Mouse (Mus musculus) cerebellum, adult 11 months (tissue): ENCODE data around the gene Gstp1.
"Not testable (repeated sequence)": the region's sequence is repeated elsewhere in the genome, so short reads cannot be mapped to it uniquely, and the experiment has no call there.

ENCODE experiments used
- DNase-seq: peaks from one replicate; pipeline ENCODE4 v3.0.0; 2022

Gstp1 gene

DNA sequence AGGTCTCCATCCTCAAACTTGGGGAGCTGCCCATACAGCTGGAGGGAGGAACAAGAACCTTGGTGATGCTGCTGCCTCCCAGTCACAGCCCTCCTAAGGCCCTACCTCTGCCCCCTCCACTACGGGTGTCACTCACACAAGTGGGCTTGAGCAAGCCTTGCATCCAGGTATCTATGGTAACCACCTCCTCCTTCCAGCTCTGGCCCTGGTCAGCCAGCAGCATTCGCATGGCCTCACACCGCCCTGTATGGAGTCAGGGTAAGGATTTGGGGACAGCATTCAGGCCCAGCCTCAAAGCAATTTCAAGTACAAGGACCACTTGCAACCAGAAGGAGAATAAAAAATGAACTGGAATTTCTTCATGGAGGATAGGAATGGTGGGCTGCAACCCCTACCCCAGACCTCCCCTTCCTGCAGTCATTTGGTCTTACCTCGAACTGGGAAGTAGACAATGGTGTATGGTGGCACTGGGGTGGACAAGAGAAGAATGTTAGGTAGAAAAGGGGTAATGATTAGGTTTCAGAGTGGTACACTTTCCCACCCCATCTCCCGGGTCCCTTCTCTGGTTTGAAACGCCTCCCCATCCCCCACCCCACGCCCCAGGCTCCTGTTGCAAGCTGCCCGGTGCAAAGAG, 514 bp downstream of the Gstp1 start:
- DNase-seq = not testable (repeated sequence)

DNA sequence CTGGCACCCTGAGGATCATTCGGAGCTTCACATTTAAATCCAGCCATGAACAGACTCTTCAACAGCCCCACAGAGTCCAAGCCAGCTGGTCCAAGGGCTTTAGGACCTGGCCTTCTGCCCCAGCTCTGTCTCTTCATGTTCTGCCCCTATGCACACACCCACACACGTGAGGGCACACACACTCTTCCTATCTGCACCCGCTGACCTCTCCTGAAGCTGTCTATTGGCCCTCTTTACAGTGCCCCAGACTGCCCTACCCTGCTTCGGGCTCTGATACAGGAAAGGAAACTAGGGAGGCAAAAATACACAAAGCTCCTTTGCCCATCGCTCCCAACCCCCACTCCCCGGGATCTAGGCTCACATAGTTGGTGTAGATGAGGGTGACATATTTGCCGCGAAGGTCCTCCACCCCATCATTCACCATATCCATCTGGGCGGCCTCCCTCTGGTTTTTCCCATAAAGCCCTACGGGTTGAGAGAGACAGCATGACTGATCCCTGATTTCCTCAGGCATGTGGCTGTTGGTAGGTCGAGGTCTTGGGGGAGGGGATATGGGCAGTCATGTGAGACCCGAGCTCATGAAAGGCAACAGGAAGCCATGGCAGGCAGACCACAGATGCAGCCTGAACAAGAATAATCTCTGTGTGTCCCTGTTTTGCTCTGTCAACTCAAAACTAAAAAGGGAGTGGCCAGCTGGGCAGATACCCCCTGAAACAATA, 1.3 kb downstream of the Gstp1 start:
- no peak for DNase-seq

DNA sequence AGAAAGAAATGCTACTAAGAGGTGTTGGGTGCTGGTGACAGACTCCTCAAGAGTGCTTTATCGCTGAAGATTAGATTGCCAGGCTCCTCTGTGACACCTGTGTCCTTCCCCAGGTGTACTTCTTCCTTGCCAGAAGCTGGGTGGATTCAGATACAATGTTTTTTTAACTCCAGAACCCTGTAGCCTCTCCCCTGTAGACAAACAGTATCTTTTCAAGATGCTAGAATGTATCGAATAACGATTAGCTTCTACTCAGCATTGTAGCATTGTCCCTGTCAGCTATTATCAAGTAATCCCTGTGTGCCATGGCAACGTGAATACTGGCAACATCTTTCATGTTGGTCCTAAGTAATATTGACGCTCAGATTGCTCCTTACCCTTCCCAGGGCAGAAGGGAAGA, 4.0 kb downstream of the Gstp1 start:
- DNase-seq = no peak

DNA sequence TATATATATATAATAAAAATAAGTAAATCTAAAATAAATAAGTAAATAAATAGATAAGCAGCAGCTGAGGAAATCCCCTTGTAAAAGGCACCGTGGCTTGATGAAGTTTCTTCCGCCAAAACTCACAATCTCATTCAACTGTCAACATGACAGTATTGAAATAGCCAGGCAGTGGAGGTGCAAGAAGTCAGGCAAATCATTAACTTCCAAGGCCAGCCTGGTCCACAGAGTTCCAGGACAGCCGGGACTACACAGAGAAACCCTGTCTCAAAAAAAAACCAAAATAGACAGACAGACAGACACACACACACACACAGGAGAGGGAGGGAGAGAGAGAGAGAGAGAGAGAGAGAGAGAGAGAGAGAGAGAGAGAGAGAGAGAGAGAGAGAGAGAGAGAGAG, 4.5 kb downstream of the Gstp1 start:
- DNase-seq = no peak

DNA sequence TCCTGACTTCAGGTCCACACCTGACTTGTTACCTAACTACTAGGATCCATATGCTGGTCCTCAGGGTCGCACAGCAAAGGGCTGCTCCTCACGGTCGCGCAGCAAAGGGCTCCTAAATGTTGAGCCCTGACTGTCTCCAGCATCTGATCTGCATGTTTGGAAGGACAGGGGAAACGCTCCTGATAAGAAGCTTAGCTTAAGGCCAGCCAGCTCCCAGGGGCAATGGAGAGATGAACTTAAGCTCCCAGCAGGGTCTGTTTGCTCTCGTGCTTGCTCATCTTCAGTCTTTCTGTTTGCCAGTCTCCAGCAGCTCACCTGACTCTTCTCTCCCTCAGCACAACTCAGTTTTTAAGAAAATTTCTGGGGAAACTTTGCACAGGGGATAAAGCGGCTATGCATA, 5.1 kb downstream of the Gstp1 start:
- no peak for DNase-seq

DNA sequence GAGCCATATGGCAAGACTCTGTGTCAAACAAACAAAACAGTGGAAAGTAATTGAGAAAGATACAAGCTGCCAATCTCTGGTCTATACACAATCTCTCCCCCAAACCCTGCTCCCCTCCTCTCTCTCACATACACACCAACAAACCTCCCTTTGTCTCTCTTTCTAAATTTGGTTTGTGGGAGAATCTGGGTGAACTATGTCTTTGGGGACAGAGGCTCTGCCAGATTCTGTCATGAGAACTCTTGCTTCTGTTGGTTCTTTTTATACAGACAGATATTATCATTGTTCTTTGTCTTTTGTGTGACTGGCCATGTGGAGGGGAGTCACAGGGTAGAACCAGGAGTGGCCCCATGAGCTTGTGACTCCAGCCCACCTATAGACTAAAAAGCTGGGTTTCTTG, 10.2 kb downstream of the Gstp1 start:
- DNase-seq = no peak

DNA sequence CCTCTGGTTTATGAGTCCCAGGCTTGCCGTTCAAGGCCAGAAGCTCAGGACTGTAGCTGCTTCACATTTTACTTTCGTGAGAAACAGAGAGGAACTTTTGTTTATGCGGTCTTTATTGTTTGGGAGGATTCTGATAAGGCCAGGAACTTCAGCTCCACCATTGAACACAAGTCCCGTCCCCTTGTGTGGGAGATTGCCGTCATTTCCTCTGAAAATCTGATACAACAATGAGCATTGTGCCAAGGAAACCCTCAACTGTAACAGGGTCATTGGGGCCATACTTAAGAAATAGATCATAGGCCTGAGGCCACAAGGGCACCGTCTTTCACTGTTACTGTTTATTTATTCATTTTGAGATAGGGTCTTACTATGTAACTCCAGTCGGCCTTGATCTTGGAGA, 14.6 kb downstream of the Gstp1 start:
- no peak for DNase-seq

DNA sequence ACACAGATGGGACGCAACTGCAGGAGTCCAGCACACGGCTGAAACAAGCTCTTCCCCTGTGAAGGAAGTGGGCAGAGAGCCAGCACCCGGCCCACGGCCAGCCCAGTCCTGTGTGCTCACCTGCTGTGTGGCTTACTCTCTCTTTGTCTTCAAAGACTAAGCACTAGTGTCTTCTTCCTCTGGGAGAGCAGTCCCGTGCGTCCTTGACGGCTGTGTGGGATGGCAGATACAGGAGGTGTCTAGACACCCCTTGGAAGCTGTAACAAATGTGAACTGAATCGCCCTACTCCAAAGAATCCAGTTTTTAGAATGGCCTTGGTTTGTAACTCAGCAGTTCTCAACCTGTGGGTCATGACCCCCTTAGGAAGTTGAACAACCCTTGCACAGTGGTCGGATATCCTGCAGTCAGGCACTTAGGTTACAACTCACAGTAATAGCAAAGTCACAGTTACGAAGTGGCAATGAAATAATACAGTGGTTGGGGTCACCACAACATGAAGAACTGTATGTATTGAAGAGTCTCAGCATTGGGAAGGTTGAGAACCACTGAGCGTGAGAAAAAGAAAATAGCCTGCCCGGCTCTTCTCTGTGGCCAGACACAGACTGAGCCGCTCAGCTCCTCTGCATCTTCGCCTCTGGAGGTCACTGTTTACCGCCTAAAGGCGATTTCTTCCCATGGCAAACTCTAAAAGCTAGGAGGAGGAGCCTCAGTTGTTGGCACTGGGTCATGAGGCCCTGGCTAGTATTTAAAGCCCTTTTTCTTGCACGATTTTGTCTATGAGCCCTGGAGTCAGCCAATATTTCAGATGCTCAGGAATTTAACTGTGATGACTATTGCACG, 18.8 kb downstream of the Gstp1 start:
- DNase-seq = peak; percentile 84

DNA sequence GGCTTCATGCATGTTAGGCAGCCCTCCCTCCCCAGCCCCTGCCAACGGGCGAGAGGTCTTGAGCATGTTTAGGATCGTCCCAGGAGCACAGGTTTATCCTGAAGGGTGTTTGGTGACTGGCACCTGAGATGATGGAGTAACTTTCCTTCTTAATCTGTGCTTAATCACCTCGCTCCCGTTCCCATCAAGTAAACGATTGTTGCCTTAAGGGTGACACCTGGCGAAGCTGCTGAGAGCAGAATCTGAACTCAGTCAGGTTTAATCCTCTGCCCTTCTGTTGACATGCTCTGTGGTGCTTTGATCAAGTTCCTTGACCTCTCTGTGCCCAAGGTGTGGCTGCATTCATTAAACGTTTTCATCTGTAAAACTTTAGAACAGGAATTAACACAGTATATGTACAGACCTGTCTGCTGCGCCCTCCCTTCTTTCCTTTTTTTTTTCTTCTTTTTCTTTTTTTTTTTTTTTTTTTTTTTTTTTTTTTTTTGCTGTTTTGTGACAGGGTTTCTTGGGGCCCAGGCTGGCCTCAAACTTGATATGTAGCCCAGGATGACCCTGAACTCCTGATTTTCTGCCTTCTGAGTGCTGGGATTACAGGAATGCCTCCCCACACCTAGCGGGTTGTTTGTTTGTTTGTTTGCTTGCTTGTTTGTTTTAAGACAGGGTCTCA, 19.7 kb downstream of the Gstp1 start:
- DNase-seq = no peak

DNA sequence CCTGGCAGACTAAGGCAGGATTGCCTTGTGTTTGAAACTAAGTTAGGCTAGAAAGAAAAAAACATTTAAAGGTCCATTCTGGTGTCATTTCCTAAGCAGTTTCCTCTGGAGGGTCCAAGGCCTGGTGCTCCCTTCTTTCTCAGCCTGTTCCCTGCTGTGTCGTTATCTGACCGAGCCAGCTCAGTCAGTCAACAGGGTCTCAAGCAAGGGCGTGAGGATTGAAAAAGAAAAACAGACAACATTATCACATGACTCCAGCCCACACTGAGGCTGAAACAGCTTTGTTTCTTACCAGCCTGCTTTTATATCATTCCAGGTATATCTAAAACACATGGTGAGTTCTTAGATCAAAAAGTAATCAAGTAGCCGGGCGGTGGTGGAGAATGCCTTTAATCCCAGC, 22.1 kb downstream of the Gstp1 start:
- DNase-seq = no peak

DNA sequence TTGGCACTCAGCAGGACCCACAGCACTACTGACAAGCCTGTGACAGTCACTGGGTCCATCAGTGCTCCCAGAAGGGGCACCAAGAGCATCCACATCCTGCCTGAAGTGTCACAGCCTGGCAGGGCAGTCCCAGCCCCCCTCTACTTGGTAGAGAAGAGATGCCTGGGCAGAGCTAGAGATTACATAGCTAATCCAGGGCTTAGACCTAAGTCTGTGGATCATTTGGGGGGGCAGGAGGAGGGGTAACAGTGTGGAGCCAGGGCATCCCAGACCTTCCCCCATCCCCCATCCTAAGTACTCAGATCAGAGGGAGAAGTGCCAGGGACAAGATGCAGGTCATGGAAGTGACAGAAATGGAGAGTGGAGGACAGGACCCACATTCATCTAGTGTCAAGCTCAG, 23.0 kb downstream of the Gstp1 start:
- DNase-seq = no peak

DNA sequence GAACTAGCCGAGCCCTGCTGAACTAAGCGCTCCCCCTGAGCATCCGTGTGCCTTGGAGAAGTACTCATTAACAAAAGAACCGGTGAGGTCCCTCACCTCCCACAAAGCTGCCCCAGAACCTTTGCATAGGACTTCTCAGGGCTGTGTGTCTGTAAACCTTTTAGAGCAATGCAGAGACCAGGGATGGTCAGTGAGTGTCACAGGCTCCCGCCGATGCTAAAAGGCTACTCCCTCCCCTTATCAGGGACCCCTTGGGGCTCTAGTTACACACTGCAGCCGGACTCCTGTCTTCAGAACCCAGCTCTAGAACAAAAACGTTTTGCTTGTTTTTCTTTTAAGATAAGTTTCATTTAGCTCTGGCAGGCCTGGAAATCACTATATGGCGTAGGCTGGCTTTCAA, 24.7 kb downstream of the Gstp1 start:
- DNase-seq = no peak

DNA sequence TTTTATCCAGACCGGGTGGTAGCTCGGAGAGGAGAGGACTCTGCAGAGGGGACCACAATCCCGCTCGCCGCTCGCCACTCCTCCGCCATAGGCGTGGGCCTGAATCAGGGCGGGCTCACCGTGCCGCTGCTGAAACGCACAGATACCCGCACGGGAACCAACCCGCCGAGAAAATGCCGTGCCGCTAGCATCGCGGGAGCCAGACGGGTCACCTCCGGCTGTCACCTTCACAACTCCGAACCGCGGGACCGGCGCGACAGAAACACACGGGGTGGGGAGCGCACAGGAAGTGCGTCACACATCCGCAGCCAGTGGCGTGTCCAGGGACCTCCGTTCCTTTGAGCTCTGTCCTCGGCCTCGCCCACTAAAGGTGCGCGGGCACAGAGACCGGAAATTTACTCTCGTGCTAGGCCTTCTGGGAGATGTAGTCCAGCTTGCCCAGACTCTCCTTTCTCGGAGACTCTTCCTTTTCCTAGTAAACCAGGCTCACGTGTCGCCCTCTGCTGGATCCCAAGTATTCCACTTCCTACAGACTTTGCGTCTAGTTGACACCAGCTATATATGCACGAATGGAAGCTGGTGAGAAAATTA, 25.3 kb downstream of the Gstp1 start, which contains the start of gene Ndufv1:
Gene Ndufv1 (minus strand): TSS at position 375 of the 591 bp plus-strand sequence.
- peak; percentile 95 for DNase-seq

DNA sequence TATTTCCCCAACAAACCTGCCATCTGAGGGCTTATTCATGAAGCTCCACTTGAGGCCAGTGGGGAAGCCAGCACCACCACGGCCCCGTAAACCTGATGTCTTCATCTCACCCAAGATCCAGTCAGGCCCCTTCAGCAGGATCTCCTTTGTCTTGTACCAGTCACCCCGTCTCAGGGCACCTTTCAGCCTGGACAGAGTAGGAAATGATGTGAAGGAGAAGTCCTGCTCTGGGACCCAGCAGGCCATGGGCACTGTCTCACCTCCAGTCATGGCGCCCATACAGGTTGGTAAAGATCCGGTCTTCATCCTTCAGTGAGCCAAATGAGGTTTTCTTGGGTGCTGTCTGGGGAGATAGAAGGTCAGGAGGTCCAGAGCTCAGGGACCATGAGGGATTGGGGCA, 26.7 kb downstream of the Gstp1 start:
- no peak for DNase-seq

DNA sequence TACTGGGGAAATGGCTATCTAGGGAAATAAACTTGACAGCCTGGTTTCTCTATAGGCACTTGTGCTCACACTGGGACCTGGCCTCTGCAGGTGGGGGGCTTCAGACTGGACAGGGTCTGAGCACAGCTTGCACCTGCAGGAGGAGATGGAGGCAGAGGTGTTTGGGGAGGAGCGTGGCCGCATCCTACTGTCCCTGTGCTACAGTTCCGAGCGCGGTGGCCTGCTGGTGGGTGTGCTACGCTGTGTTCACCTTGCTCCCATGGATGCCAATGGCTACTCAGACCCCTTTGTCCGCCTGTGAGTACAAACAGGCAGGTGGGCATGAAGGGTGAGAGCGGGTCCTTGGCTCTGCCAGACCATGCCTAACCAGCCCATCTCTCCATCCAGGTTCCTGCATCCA, 31.8 kb downstream of the Gstp1 start:
- DNase-seq = no peak

DNA sequence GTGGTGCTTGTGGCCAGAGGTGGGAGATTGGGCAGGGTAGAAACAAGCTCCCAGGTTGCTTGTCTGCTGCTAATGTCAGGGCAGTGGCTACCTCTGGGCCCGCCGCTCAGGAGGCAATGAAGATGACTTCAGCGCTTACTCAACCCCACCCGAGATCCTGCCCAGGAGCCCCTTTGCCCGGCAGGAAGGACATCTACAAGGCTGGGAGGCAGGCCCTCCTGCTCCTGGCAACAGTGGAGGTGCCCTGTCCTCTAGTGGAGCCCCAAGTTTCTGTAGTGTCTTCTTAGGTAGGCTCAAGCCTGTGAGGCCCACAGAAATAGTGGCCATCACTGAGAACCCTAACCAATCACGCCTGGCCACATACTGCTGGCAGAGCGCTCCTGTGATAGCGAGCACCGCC, 32.7 kb downstream of the Gstp1 start:
- DNase-seq = no peak

DNA sequence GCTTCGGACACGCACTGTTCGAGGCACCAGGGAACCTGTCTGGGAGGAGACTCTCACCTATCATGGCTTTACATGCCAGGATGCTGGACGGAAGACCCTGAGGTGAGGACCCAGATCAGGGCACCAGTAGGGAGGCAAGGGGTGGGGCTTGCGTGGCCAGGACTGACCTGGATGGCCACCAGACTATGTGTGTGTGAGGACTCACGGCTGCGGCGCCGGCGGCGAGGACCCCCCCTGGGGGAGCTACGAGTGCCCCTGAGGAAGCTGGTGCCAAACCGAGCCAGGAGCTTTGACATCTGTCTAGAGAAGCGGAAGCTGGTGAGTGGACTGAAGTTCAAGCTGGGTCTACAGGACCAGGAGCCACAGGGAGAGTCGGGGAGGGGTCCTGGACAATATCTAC, 33.5 kb downstream of the Gstp1 start:
- DNase-seq = no peak

DNA sequence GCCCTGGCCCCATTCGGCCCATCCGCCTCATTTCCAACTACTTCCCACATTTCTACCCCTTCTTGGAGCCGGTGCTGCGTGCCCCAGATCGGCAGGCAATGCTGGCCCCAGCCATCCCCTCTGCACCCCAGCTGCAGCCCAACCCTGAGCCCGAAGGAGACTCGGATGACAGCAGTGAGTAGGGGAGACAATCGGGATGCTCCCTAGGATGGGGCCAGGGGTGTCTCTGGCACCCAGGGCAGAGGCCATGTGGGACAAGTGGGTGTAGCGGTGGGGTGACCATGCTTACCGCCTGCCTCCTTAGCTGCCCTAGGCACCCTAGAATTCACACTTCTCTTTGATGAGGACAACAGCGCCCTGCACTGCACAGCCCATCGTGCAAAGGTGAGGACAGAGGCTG, 34.1 kb downstream of the Gstp1 start:
- no peak for DNase-seq

DNA sequence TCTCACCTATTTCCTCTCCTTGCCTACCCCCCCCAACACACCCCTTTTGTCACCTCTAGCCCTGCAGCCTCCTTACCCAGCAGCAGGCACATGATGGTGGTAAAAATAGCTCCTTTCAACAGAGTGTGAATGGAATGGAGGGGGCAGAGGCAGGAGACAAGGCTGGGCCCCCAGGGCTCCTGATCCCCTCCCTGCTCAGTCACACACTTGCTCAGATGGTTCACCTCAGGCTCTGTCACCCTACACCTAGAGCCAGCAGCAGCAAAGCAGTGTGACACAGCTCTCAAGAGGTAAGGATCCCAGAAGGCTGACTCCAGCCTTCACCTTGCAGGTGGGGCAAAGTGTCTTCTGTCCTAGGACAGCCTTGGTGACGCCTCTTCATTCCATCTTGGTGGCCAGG, 34.7 kb downstream of the Gstp1 start, which contains the start of gene Doc2g:
Gene Doc2g (plus strand): TSS at position 202 of the 400 bp plus-strand sequence.
- no peak for DNase-seq

DNA sequence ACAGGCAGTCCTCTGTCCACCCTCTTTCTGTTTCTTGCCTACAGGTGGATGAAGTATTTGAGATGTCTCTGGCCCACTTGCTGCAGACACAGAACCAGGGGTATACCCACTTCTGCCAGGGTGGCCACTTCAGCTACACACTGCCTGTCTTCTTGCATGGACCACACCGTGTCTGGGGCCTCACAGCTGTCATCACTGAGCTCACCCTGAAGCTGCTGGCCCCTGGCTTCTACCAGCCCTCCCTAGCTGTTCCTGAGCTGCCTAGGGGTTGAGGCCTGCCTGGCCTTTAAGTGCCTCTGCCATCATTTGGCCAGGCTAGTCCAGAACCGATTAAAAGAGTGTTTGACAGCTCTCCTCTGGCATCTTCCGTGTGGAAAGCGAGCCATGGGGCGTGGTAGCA, 36.0 kb downstream of the Gstp1 start:
- no peak for DNase-seq

DNA sequence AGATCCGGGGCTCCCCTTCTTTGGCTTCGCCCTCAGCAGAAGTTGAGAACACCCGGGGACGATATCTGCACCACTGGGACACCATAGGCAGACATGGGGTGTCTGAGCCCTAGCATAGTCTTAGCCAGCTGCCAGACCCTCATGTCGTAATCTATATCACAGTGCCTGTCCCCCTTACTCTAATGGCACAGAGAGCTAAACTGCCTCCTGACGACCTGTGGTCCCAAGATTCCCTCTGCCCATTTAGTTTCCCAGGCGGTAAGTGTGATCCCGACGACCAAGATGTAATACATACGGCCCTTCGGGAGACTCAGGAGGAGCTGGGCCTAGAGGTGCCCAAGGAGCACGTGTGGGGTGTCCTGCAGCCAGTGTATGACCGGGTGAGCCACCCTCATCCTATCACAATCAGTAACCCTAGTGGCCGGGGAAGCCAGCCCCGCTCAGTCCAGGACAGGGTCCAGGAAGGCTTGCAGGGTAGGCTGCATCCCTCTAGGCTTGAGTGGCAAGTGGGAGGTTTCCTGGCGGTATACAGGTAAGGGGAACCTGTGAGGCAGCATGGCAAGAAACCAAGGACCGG, 36.7 kb downstream of the Gstp1 start:
- DNase-seq = no peak

DNA sequence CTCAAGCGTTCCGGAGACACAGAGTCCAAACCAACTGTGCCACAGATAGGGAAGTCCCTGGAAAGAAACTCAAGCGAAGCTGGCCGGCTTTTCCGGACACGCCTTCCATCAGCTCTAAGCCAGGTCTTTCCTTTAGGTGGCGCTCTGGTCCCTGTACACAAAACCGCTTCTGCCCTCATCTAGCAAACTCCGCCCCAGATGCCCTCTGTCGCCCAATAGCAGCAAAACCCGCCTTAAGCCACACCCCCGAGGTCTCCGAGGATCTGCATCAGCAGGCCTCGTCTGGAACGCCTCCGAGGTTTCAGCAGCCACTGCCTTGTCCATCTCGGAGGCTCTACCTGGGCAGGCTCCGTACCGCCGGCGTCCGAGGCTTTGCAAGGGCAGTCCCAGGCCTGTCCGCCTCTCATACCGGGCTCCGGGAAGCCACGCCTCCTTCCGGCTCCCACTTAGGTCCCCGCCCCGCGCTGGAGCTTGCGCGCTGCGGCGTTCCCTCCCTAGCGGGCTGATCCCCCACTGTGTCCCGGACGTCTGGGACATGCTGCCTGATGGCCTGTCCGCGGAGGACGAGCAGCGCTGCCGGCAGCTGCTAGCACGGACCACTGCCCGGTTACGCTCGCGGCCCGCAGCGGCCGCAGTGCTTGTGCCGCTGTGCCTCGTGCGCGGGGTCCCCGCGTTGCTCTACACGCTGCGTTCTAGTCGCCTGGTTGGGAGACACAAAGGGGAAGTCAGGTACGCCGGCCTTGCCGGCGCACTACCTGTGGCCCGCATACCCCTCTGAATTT, 37.5 kb downstream of the Gstp1 start, which contains the start of the genes Nudt8 and Gm49405:
Gene Nudt8 (plus strand): TSS at position 462 of the 782 bp plus-strand sequence.
Gene Gm49405 (plus strand): TSS at position 508 of the 782 bp plus-strand sequence.
- peak; percentile 97 for DNase-seq
